Mouse (Mus musculus) hindlimb bud, embryonic 11.5 days (tissue): Measurements from ENCODE around the gene Adh6a.
"Not testable (repeated sequence)": the region's sequence is repeated elsewhere in the genome, so short reads cannot be mapped to it uniquely, and the experiment has no call there.

Source experiments
- DNase-seq: peaks from one replicate; pipeline ENCODE4 v3.0.0-alpha.2; 2012; ENCODE audit warnings: low read depth, low spot score; ENCODE audit errors: extremely low spot score

Adh6a gene

DNA sequence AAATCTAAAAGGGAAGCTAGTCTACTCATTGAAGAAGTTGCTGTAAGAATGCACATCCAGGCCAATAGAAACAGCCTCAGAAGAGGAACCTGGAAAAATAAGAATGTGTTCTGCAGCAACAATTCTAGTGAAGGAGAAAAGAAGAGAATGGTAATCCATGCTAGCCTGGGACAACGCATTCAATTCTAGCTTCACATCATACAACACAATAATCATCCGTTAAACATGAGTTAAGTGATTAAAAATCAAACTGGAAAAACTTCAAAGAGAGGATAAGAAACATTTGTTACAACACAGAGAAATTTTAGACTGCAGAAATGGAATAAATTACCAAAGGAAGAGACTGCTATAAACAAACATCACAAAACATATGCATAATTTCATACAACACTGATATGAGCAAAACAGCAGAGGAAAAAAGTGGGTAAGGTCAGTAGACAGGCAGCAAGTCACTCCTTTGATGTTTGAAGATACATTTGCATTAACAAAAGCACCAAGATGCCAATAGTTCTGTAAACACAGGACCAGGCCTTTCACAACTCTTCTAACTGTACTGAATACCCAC lies 3.9 kb downstream of the Adh6a start:
- DNase-seq, result no peak

GRCm38 (mm10) chr3:138325001-138325400 lies 11.9 kb downstream of the Adh6a start:
- DNase-seq, result no peak

DNA sequence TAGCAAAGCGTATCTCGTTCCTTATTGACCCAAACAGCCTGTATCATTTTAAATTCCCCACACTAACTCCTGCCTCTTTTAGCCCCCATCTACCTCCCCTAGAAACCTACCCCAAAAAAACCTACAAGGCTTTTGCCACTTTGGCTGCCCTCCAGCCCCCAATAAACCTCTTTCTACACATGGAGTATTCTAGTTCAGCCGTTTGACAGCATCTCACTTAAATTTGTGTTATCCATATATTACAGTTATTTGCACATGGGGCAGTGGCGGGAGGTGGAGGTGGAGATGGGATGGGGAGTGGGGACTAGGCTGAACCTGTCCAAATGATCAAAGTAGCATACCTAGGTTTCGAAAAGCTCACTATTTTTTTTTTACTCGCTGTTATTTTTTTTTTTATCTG lies 12.4 kb downstream of the Adh6a start:
- no peak for DNase-seq

GRCm38 (mm10) chr3:138333910-138334309 lies 20.8 kb downstream of the Adh6a start:
- DNase-seq, result no peak

- no peak for DNase-seq
These were observed 21.2 kb downstream of the Adh6a start for GRCm38 (mm10) chr3:138334320-138334719.

- no peak for DNase-seq
These were observed 22.5 kb downstream of the Adh6a start for GRCm38 (mm10) chr3:138335566-138335965.

GRCm38 (mm10) chr3:138336104-138336754 lies 23.1 kb downstream of the Adh6a start:
- DNase-seq, result no peak

- DNase-seq, result no peak
These were observed 28.4 kb downstream of the Adh6a start, which contains the start of gene Adh6b for GRCm38 (mm10) chr3:138341471-138341870. Gene Adh6b (plus strand): TSS chr3:138341775.

DNA sequence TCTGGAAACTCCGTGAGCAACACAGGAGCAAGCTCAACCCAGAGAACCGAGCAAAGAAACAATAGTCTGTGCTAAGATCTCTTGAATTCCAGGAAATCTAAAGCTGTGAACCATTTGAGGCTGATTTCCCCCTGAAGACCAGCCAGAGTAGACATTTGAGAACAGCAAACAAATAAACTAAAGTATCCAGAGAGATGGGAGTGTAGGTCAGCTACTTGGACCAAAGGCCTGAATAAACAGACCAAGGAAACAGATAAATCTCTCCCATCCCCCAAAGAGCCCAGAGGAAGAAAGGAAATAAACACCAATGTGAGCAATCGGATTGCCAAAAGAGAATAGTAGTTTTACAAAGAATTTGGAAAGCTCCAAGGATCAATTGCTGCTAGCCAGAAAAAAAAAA lies 34.0 kb downstream of the Adh6a start:
- no peak for DNase-seq

DNA sequence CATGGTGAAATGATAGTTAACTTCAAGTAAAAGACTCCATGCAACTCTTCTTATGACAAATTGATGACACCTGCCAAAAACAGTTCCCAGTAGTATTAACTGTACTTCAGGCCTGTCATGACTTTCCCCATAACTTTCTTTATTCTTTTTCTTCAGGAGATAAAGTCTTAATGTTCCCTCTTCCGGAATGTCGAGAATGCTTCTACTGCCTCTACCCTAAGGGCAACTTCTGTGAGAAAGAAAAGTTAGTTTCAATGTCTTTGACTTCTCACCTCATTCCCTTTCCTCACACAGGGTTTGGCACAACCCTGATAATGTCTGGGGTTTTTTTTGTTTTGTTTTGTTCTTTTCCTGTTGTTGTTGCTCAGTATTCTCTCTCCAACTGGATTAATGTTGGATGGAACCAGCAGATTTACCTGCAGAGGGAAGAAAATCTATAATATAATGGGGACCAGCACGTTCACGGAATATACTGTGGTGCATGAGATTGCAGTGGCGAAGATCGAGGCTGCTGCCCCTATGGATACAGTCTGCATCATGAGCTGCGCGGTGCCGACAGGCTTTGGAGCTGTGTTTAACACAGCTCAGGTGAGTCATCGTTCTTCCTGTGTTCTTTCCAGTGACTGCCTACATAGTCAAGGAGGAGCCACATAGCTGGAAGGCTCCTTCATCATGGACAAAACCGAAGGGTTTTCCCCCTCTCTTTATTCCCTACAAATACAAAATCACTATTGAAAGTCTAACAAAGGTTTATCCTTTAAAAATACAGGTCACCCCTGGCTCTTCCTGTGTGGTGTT lies 39.1 kb downstream of the Adh6a start:
- DNase-seq, result no peak

DNA sequence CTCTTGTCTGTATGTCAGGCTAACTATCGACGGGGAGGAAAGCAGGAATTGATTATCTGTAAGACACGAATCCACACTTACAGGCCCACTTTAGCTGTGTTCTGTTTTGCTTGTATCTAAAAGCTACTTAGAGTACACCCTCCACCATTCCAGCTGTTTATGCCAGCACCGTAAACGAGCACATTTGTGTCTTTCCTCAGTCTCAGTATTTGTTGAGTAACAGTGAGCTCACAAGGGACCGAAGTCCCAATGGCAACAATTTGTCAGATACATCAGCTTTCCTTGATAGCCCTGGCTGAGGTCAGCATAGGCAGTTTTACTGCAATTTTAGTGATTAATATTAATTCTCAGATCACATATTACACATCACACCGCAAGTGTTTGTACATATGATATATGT lies 45.8 kb downstream of the Adh6a start:
- DNase-seq, result no peak

DNA sequence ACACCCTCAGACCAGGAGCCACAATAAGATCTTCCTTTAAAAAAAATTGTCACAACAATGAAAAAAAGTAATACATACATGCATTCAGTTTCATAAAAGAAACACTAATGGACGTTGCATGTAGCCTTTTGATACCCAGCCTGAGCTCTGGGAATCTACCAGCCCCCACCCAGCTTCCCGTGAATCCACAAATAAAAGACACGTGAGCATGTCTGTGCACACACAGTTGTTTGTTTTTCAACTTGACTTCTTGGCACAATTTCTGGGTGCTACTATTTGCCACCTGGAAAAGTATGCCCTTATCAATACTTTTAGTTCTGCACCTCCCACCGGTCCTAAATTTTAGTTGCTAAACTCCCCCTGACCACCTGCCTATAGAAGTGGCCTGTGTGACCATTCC lies 47.6 kb downstream of the Adh6a start:
- DNase-seq, result no peak

GRCm38 (mm10) chr3:138362920-138363319 lies 49.8 kb downstream of the Adh6a start:
- DNase-seq, result no peak

DNA sequence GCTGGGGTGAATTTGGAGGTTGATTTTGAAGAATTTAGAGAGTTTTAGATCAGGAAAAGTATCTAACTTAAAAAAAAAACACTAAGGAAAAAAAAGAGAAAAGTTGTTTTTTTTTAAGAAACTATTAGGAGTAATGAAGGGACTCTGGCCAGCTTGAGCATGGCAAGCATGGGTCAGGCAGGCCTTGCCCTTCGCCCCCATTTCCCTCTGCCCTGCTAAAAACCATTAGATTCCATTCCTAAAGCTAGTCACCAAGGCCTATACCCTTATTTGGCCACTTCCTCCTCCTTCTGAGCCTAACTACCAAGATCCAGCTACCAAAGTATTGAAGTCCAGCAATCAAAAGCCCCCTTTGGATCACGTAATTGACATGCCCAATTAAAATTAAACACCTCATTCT lies 53.1 kb downstream of the Adh6a start:
- no peak for DNase-seq

- no peak for DNase-seq
These were observed 56.5 kb downstream of the Adh6a start for GRCm38 (mm10) chr3:138369546-138369945.

GRCm38 (mm10) chr3:138370289-138370688 lies 57.2 kb downstream of the Adh6a start:
- not testable (repeated sequence) for DNase-seq

- no peak for DNase-seq
These were observed 60.8 kb downstream of the Adh6a start for GRCm38 (mm10) chr3:138373920-138374319.

DNA sequence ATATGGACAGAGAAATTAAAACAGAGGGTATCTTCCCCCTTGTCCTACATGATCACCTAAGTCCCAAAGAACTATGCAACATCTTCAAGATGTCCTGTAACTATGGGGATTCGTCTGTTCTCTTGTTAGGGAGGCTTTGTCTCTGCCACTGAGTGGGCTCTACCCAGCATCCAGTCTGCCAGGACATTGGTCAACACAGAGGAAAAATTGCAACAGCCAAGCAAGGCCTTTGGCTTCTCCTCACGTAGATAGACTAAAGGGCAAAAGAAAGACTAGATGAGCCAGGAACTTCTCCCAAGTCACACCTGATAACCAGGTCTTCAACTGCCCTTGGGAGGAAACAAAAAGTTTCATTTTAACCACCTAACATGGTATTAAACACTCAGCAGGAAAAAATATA lies 62.1 kb downstream of the Adh6a start:
- no peak for DNase-seq
